Mouse (Mus musculus) heart, postnatal 0 days (tissue): ENCODE results near the gene Pdlim1. TPM values are rescaled to one million over a fixed set of nuclear protein-coding genes. Genes with fewer than 3 reads are reported as not detected.

Source experiments
- ATAC-seq: fragments of 200-750 bp; cut with Nextera tagmentation; 2 replicates; pipeline ENCODE4 v1.8.0; 2017; ENCODE audit warnings: low read depth, moderate number of reproducible peaks, moderate library complexity; ENCODE audit not compliant: insufficient read depth
- DNase-seq: peaks from one replicate; pipeline ENCODE4 v3.0.0-alpha.2; 2016; ENCODE audit warnings: low spot score
- H3K27ac ChIP-seq: fragments of 300-500 bp; sonication (generic); 2 replicates; pipeline ENCODE4 v1.5.1; 2014; ENCODE audit warnings: low read depth, mild to moderate bottlenecking
- H3K27me3 ChIP-seq: fragments of 300-500 bp; sonication (generic); 2 replicates; pipeline ENCODE4 v1.6.1; 2014; ENCODE audit warnings: low read length, mixed read lengths; ENCODE audit not compliant: control insufficient read depth, insufficient read depth
- H3K36me3 ChIP-seq: fragments of 300-500 bp; sonication (generic); replicated peaks from 2 replicates; pipeline ENCODE4 v1.6.1; 2014; ENCODE audit warnings: low read length, mixed read lengths; ENCODE audit not compliant: control insufficient read depth, insufficient read depth
- H3K4me1 ChIP-seq: fragments of 300-500 bp; sonication (generic); 2 replicates; pipeline ENCODE4 v1.6.1; 2014; ENCODE audit warnings: antibody characterized with exemption; ENCODE audit not compliant: control insufficient read depth, insufficient read depth
- H3K4me2 ChIP-seq: fragments of 300-500 bp; sonication (generic); 2 replicates; pipeline ENCODE4 v1.6.1; 2014; ENCODE audit warnings: low read depth, mild to moderate bottlenecking, low read length, moderate library complexity
- H3K4me3 ChIP-seq: fragments of 300-500 bp; sonication (generic); 2 replicates; pipeline ENCODE4 v1.5.1; 2014; ENCODE audit warnings: low read depth, low read length
- H3K9ac ChIP-seq: fragments of 300-500 bp; sonication (generic); replicated peaks from 2 replicates; pipeline ENCODE4 v1.6.1; 2014; ENCODE audit warnings: low read depth, low read length, mixed read lengths
- H3K9me3 ChIP-seq: fragments of 300-500 bp; sonication (generic); replicated peaks from 2 replicates; pipeline ENCODE4 v1.6.1; 2016; ENCODE audit warnings: low read length; ENCODE audit not compliant: control insufficient read depth
- CTCF ChIP-seq: IDR thresholded peaks from 2 replicates; pipeline ENCODE4 v1.5.1; 2016; ENCODE audit warnings: antibody characterized with exemption, control low read depth, low read depth
- EP300 ChIP-seq: IDR thresholded peaks from 2 replicates; pipeline ENCODE4 v1.6.1; 2016; ENCODE audit warnings: antibody characterized with exemption, low read depth
- WGBS: fragments of 180-500 bp; shearing (Covaris S2); extraction: QIAGEN DNeasy Blood & Tissue Kit; methylation state at CpG from one replicate; pipeline ENCODE4 v1.1.7; 2014; 5-methylcytosine and 5-hydroxymethylcytosine counted together
- polyA plus RNA-seq: library from polyadenylated mRNA; unstranded; fragments of >200 nt; fragmentation: Nextera tagmentation; extraction: Ambion mirVana; gene quantifications from 2 replicates; pipeline ENCODE4 v1.2.1, GENCODE M21; 2015
- total RNA-seq: library from RNA; depleted of rRNA; stranded (reverse); fragments of >200 nt; gene quantifications from 2 replicates; pipeline ENCODE4 v1.2.3, GENCODE M21; 2014; ENCODE audit warnings: low replicate concordance

The Pdlim1 gene
- total and polyA plus RNA-seq, 2 experiments from 2014 or later = 117 to 230 TPM

DNA sequence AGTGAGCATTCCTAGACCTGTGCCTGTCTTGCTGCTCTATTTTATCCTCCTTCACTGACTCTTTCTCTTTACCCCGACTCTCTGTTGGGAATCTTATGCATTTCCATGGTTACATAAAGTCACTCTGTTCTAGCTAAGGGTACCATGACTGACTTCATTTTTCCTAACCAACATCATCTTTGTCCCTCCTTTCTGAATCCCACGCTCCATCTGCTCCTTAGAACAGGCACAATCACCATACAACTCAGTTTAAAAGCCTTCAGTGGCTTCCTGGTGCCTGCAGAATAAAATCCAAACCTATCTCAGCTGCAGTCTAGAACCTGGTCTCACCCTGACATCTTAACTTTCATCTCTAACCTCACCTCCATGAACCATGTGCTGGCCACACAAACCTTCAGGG lies 26.9 kb upstream of the Pdlim1 start:
- Histone ChIP-seq H3K4me3 (no peak overlapping the region), H3K4me1 (peaks cover 10% of the 10 kb centered on the region), H3K9ac (no peak overlapping the region), H3K27ac (peak overlapping the region; percentile 74), H3K36me3 (peaks cover 57% of the 10 kb centered on the region), H3K9me3 (no peaks in the 10 kb centered on the region), H3K4me2 (no peak overlapping the region), H3K27me3 (no peaks in the 10 kb centered on the region)
- WGBS = 72% methylated on average over 2 of the region's 2 CpGs
- no peak for DNase-seq
- no peak for ATAC-seq
- TF ChIP-seq CTCF (no peak), EP300 (no peak)

DNA sequence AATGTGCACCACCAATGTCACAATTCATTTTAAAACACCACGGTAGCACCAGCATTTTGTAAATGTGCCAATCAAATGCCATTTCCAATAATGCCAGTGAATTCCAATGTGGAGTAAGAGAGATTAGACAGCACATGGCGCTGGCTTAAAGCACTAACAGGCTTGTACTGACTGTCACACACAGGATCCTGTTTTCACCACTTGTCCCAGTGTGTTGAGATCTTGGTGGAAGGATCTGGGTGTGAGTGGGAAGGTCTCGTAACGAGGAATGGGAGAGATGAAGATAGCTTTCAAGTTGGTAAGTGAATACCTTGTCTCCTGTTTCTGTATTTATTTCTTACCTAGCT lies 26.1 kb upstream of the Pdlim1 start:
- H3K9ac ChIP-seq = no peak overlapping the region
- no peak for DNase-seq
- WGBS = 14% methylated on average over 4 of the region's 4 CpGs
- no peaks in the 10 kb centered on the region for H3K27me3 ChIP-seq
- peak; percentile 36; the same call in 1 of the 2 replicates for ATAC-seq
- no peak overlapping the region for H3K4me3 ChIP-seq
- peak overlapping the region; percentile 74 for H3K27ac ChIP-seq
- TF ChIP-seq CTCF (no peak), EP300 (no peak)
- H3K9me3 ChIP-seq = no peaks in the 10 kb centered on the region
- no peak overlapping the region for H3K4me2 ChIP-seq
- peaks cover 10% of the 10 kb centered on the region for H3K4me1 ChIP-seq
- H3K36me3 ChIP-seq = peaks cover 61% of the 10 kb centered on the region

DNA sequence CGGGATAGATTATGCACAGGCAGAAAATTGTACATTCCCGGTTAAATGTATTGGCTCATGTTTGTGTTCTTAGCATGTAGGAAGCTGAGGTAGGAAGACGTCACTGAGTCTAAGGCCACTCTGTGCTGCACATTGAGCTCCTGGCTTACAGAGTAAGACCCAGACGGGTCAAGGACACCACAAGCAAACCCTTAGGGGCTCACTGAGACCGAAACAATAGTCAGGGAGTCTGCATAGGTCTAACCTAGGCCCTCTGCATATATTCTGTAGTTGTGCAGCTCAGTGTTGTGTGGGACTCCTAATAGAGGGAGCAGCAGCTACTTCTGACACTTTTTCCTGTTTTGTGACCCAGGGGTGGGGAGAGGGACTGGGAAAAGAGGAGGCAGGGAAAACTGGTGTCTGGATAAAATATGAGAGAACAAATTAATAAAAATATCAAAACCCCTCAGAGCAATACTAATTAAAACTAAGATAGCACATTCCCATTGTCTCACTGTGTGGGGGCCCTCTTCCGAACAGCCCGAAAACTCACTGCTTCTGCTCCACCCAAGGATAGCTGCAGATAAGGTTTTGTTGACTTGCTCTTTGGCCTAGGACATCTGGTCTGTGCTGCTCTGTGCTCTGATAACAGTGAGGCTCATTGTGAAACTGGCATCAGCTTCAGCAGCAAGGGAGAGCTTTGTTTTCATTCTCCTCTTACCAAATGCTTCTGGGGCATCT lies 25.6 kb upstream of the Pdlim1 start:
- H3K9me3 ChIP-seq = no peaks in the 10 kb centered on the region
- H3K36me3 ChIP-seq = peaks cover 61% of the 10 kb centered on the region
- H3K9ac ChIP-seq = no peak overlapping the region
- no peak overlapping the region for H3K4me3 ChIP-seq
- no peak overlapping the region for H3K4me2 ChIP-seq
- peak overlapping the region; percentile 74 for H3K27ac ChIP-seq
- DNase-seq (peak; percentile 55), ATAC-seq (peak; percentile 64)
- H3K27me3 ChIP-seq = no peaks in the 10 kb centered on the region
- WGBS = 54% methylated on average over 7 of the region's 7 CpGs
- peaks cover 10% of the 10 kb centered on the region for H3K4me1 ChIP-seq
- no peak for TF ChIP-seq CTCF

DNA sequence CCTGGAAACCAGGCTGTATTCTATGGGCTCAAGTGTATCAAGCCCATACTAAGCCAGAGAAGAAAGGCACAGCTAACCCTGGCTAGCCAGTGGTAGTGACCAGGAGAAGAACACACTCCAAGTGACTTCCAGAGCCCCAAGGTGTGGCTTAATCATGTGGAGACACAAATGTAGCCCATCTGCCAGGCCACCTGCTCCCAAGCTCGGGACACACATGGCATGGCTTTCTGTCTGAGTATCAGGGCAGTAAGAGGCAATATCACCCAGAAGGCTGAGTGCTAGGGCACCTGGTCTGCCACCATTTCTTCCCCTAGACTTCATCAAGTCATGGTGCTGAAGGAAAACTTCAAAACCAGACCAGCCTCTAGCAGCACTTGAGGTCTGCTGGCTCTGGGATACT lies 22.6 kb upstream of the Pdlim1 start:
- Histone ChIP-seq H3K36me3 (peaks cover 32% of the 10 kb centered on the region), H3K4me1 (peaks cover 10% of the 10 kb centered on the region), H3K4me2 (no peak overlapping the region), H3K4me3 (no peak overlapping the region), H3K9me3 (no peaks in the 10 kb centered on the region), H3K27ac (no peak overlapping the region), H3K27me3 (no peaks in the 10 kb centered on the region), H3K9ac (no peak overlapping the region)
- 83% methylated on average over 1 of the region's 1 CpGs for WGBS
- no peak for ATAC-seq
- TF ChIP-seq CTCF = no peak
- no peak for TF ChIP-seq EP300
- no peak for DNase-seq

DNA sequence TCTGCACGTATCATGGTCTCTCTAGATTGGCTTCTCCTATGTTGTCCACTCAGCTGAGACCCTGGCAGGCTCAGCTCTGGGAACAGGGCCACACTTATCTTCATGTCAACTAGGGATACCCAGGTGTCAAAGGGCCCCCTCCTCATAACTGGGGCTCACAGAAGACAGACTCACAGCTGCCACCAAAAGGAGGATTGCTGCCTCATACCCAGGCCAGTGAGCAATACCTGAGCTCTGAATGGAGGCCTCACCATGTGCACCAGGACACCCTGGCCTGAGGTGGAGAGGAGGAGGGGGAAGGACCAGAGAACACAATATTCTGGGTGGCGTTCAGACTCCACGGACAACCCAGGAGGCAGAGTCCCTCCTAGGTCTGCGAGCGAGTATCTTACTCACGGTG lies 22.1 kb upstream of the Pdlim1 start:
- 93% methylated on average over 6 of the region's 6 CpGs for WGBS
- no peak for TF ChIP-seq EP300
- no peak for TF ChIP-seq CTCF
- no peak overlapping the region for H3K27ac ChIP-seq

DNA sequence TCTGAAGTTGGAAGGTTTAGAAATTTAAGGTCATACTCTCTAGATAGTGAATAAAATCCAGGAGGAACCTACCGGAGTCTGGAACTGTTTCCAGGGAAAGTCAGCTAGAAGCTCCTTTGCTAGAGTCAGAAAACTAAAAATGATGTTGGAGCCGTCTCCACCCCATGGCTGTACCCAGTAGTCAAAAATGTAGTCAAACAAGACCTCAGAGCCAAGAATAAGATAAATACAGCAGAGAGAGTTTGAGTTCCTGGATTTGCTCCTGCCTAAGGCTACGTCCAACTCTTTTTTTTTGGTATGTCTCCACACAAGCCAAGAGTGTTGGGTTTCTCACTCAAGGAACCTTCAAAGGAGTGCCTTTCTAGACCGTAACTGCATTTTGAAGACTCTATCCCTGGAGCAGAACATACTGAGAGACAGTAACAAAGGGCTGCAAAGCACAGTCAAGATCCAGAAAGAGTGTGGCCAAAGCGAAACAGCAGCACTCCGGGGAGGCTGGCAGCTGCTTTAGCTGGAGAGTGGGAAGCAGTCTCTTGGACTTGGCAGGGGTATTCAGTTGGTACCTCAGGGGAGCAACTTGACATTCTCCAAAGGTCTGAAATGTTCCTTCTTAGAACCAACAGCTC lies 18.6 kb upstream of the Pdlim1 start:
- H3K27ac ChIP-seq = peak overlapping the region; percentile 5; the same call in 1 of the 2 replicates
- no peak for ATAC-seq
- peaks cover 20% of the 10 kb centered on the region for H3K36me3 ChIP-seq
- DNase-seq = no peak
- H3K4me3 ChIP-seq = no peak overlapping the region
- no peak for TF ChIP-seq EP300
- TF ChIP-seq CTCF = no peak
- no peaks in the 10 kb centered on the region for H3K27me3 ChIP-seq
- H3K9ac ChIP-seq = no peak overlapping the region
- no peak overlapping the region for H3K4me2 ChIP-seq
- 83% methylated on average over 6 of the region's 6 CpGs for WGBS
- H3K9me3 ChIP-seq = no peaks in the 10 kb centered on the region
- H3K4me1 ChIP-seq = no peaks in the 10 kb centered on the region

More for the DNA sequence above, 22.1 kb upstream of the Pdlim1 start:
- H3K4me1 ChIP-seq = peaks cover 10% of the 10 kb centered on the region
- H3K27me3 ChIP-seq = no peaks in the 10 kb centered on the region
- DNase-seq (no peak), ATAC-seq (no peak)
- H3K4me2 ChIP-seq = no peak overlapping the region
- peaks cover 27% of the 10 kb centered on the region for H3K36me3 ChIP-seq
- no peak overlapping the region for H3K4me3 ChIP-seq
- H3K9ac ChIP-seq = no peak overlapping the region
- H3K9me3 ChIP-seq = no peaks in the 10 kb centered on the region
